Mouse (Mus musculus): ENCODE data around the gene Esr1. TPM values are rescaled to one million over a fixed set of nuclear protein-coding genes. Genes with fewer than 3 reads are reported as not detected.

Gene Esr1
- polyA plus RNA-seq, 1 experiment from 2014 or later, result 0.26 TPM

Other genes with a start within 250 kb of the Esr1 start
- gene Zbtb2, start 223.5 kb upstream of the Esr1 start, polyA plus RNA-seq (2015; fragmentation: Nextera tagmentation; extraction: Ambion mirVana), result 15.5 and 16.6 TPM in 2 replicates
- gene Rmnd1, start 179.2 kb upstream of the Esr1 start, polyA plus RNA-seq (2015; fragmentation: Nextera tagmentation; extraction: Ambion mirVana), result 41.6 and 47.9 TPM in 2 replicates
- 19.0 and 19.5 TPM in 2 replicates for gene Armt1, start 179.1 kb upstream of the Esr1 start, polyA plus RNA-seq (2015; fragmentation: Nextera tagmentation; extraction: Ambion mirVana)
- 0.24 and 0.39 TPM in 2 replicates for gene Ccdc170, start 129.1 kb upstream of the Esr1 start, polyA plus RNA-seq (2015; fragmentation: Nextera tagmentation; extraction: Ambion mirVana)

All from lung, embryonic 15.5 days (tissue).